Mouse (Mus musculus) cerebellum, adult 9-11 months (tissue): ENCODE results near the gene Vmn1r34.
"Not testable (repeated sequence)": the region's sequence is repeated elsewhere in the genome, so short reads cannot be mapped to it uniquely, and the experiment has no call there.

Source experiments
- DNase-seq: peaks from one replicate; pipeline ENCODE4 v3.0.0; 2022

Gene Vmn1r34

GRCm38 (mm10) chr6:66643779-66644178 is at the start of gene Vmn1r34:
Vmn1r34 (minus strand) TSS chr6:66643879.
- DNase-seq, result no peak

- DNase-seq, result no peak
Measured at GRCm38 (mm10) chr6:66685806-66686205, 42.1 kb upstream of the Vmn1r34 start, which contains the start of gene Vmn1r35. Vmn1r35 (minus strand) TSS chr6:66685906.

- not testable (repeated sequence) for DNase-seq
Measured at GRCm38 (mm10) chr6:66618182-66618581, 25.5 kb downstream of the Vmn1r34 start, which contains the start of gene Vmn1r33. Vmn1r33 (minus strand) TSS chr6:66618282.

- DNase-seq, result no peak
Measured at GRCm38 (mm10) chr6:66595804-66596203, 47.9 kb downstream of the Vmn1r34 start.
